Mouse (Mus musculus): ENCODE data around the gene Fads2.

- no peak for TF ChIP-seq GATA1 (IDR thresholded peaks at IDR 0.05; ENCODE audit: low read length)
- no peak for TF ChIP-seq TAL1 (IDR thresholded peaks at IDR 0.05; ENCODE audit: low read length)
Observed at GRCm38 (mm10) chr19:10055783-10056660, 45.5 kb downstream of the Fads2 start.
